Mouse (Mus musculus): ENCODE measurements at regions not wholly inside any gene's neighbourhood (a gene's known extent, or its start where the extent isn't known, plus 50 kb on each side); places are given as distances from the start of the nearest gene placed in this dataset.
A peak's percentile ranks its signal among the peaks of the same experiment; 100 is the strongest.
"Not testable (repeated sequence)": the region's sequence is repeated elsewhere in the genome, so short reads cannot be mapped to it uniquely, and the experiment has no call there.

- no peak for DNase-seq (ENCODE audit: low spot score in 2 of 2)
These were observed 176.1 kb upstream of the Arhgap18 start for GRCm38 (mm10) chr10:26577087-26577486.

- DNase-seq (ENCODE audit: low spot score in 2 of 2) = no peak
These were observed 168.1 kb upstream of the Arhgap18 start for GRCm38 (mm10) chr10:26585106-26585505.

GRCm38 (mm10) chr10:26607081-26607480 lies 146.1 kb upstream of the Arhgap18 start:
- not testable (repeated sequence) for DNase-seq (ENCODE audit: low spot score in 2 of 2)

GRCm38 (mm10) chr10:26611246-26611645 lies 142.0 kb upstream of the Arhgap18 start:
- no peak for DNase-seq (ENCODE audit: low spot score in 2 of 2)

- DNase-seq (ENCODE audit: low spot score in 2 of 2) = no peak
These were observed 122.9 kb upstream of the Arhgap18 start for GRCm38 (mm10) chr10:26630196-26630760.

GRCm38 (mm10) chr10:26632266-26632665 lies 121.0 kb upstream of the Arhgap18 start:
- no peak for DNase-seq (ENCODE audit: low spot score in 2 of 2)

GRCm38 (mm10) chr10:26637459-26637858 lies 115.8 kb upstream of the Arhgap18 start:
- DNase-seq (ENCODE audit: low spot score in 2 of 2) = no peak

GRCm38 (mm10) chr10:26638056-26638455 lies 115.2 kb upstream of the Arhgap18 start:
- no peak for DNase-seq (ENCODE audit: low spot score in 2 of 2)

GRCm38 (mm10) chr10:26639118-26639517 lies 114.1 kb upstream of the Arhgap18 start:
- no peak for DNase-seq (ENCODE audit: low spot score in 2 of 2)

- DNase-seq (ENCODE audit: low spot score in 2 of 2) = no peak
These were observed 100.1 kb upstream of the Arhgap18 start for GRCm38 (mm10) chr10:26653103-26653502.

- no peak for DNase-seq (ENCODE audit: low spot score in 2 of 2)
These were observed 89.0 kb upstream of the Arhgap18 start for GRCm38 (mm10) chr10:26664270-26664669.

- no peak for DNase-seq (ENCODE audit: low spot score in 2 of 2)
These were observed 73.6 kb upstream of the Arhgap18 start for GRCm38 (mm10) chr10:26679500-26680227.

- DNase-seq (ENCODE audit: low spot score in 2 of 2) = no peak
These were observed 58.5 kb upstream of the Arhgap18 start for GRCm38 (mm10) chr10:26694761-26695160.

GRCm38 (mm10) chr10:26695212-26695933 lies 57.8 kb upstream of the Arhgap18 start:
- DNase-seq (ENCODE audit: low spot score in 2 of 2) = peak; percentile 29 to 30
